ENCODE assay signal across 8 mouse cellular contexts in genomic region chr8:88755175-88755791, GRCm38 (mm10). TPM values are rescaled to one million over a fixed set of nuclear protein-coding genes. Genes with fewer than 3 reads are reported as not detected.
DNase-seq lines count a peak whose midpoint lies in the region; ATAC-seq and TF ChIP-seq lines count a peak whose summit lies in the region.

No protein-coding gene starts in this region.

- H3K27ac ChIP-seq in hindbrain, embryonic 12.5 days = no peak overlapping the region
- no peak overlapping the region for H3K27ac ChIP-seq in lung, postnatal 0 days (ENCODE audit: low read length)

- peaks cover 10% of the 10 kb centered on the region; the same call in 1 of the 2 replicates for H3K27me3 ChIP-seq in hindbrain, embryonic 12.5 days
- no peaks in the 10 kb centered on the region for H3K27me3 ChIP-seq in lung, postnatal 0 days (replicated peaks; ENCODE audit: insufficient read depth, low read length)

- H3K9ac ChIP-seq in hindbrain, embryonic 12.5 days = no peak overlapping the region
- no peak overlapping the region for H3K9ac ChIP-seq in lung, postnatal 0 days (replicated peaks; ENCODE audit: low read depth)

- peaks cover 6% of the 10 kb centered on the region for H3K4me1 ChIP-seq in hindbrain, embryonic 12.5 days
- no peaks in the 10 kb centered on the region for H3K4me1 ChIP-seq in lung, postnatal 0 days (ENCODE audit: insufficient read depth, low read depth, low read length)

- H3K9me3 ChIP-seq in hindbrain, embryonic 12.5 days (replicated peaks) = no peaks in the 10 kb centered on the region
- H3K9me3 ChIP-seq in lung, postnatal 0 days (ENCODE audit: low read length) = no peaks in the 10 kb centered on the region

- peak; percentile 71 for ATAC-seq in hindbrain, embryonic 12.5 days (ENCODE audit: low FRiP score)
- ATAC-seq in lung, postnatal 0 days = peak; percentile 90

- 2% methylated on average over 14 of the region's 14 CpGs for WGBS in hindbrain, embryonic 12.5 days
- 2% methylated on average over 14 of the region's 14 CpGs for WGBS in lung, postnatal 0 days

- DNase-seq in NIH3T3 (ENCODE audit: low read depth) = peak; percentile 95
- DNase-seq in cerebellum, postnatal 10 days = peak; percentile 92 to 93
- DNase-seq in frontal cortex, postnatal 14 days (ENCODE audit: low spot score in 2 of 2) = peak; percentile 83 to 93
- DNase-seq in layer of hippocampus, postnatal 10 days (ENCODE audit: low spot score in 2 of 2) = peak; percentile 89 to 92
- peak; percentile 93 for DNase-seq in lung, postnatal 0 days (ENCODE audit: low spot score)
- peak; percentile 80 for DNase-seq in ovary, postnatal 14 days (ENCODE audit: low spot score)
- peak; percentile 68 to 82 for DNase-seq in thymus, postnatal 10 days (ENCODE audit: low spot score in 2 of 2)

- H3K36me3 ChIP-seq in hindbrain, embryonic 12.5 days = no peaks in the 10 kb centered on the region
- H3K36me3 ChIP-seq in lung, postnatal 0 days (ENCODE audit: insufficient read depth, low read length) = no peaks in the 10 kb centered on the region

- TF ChIP-seq CTCF in lung, postnatal 0 days (IDR thresholded peaks at IDR 0.05) = peak; percentile 88

- peak overlapping the region; percentile 37 for H3K4me2 ChIP-seq in hindbrain, embryonic 12.5 days (replicated peaks)
- 0 out of 2 replicates have a peak overlapping the region, but pooled peaks have one; percentile 25 for H3K4me2 ChIP-seq in lung, postnatal 0 days (replicated peaks; ENCODE audit: low read depth, low read length)

- no peak overlapping the region for H3K4me3 ChIP-seq in hindbrain, embryonic 12.5 days
- H3K4me3 ChIP-seq in lung, postnatal 0 days (ENCODE audit: low read depth, low read length) = no peak overlapping the region

- no peak for TF ChIP-seq EP300 in lung, postnatal 0 days (IDR thresholded peaks at IDR 0.05)

RNA-seq across cellular contexts. Expression of gene Cyld, which starts 58.5 kb away (rescaled TPM):
- 18.3 and 19.3 TPM in 2 replicates for polyA plus RNA-seq in hindbrain, embryonic 12.5 days (2016; fragmentation: Nextera tagmentation; extraction: Ambion mirVana)
- total RNA-seq in layer of hippocampus, postnatal 10 days (2021) = 10 to 100 TPM; 40.2 to 43.0 TPM
- 9.5 and 11.4 TPM in 2 replicates for polyA plus RNA-seq in lung, postnatal 0 days (2015; fragmentation: Nextera tagmentation; extraction: Ambion mirVana)
